Mouse (Mus musculus): ENCODE data around the gene BC048507.
"Not testable (repeated sequence)": the region's sequence is repeated elsewhere in the genome, so short reads cannot be mapped to it uniquely, and the experiment has no call there.

The BC048507 gene

DNA sequence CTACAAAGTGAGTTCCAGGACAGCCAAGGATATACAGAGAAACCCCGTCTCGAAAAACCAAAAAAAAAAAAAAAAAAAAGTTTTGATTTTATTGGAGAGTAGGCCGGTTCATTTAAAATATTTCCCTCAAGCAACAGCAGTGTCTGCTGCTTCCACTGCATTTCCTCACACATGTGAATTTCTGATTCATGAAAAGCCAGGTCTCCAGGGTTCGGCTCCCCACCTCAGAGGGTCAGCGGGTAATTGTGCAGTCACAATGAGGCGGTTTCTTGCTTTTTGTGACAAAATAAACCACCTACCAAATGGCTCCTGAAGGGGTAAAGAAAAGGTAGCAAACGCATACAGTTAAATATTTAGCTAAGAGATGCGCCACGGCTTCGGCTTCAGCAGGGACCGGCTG is at the start of gene BC048507:
TSS of gene BC048507 (plus strand) at position 301 of the 400 bp plus-strand sequence.
- no peak for DNase-seq

DNA sequence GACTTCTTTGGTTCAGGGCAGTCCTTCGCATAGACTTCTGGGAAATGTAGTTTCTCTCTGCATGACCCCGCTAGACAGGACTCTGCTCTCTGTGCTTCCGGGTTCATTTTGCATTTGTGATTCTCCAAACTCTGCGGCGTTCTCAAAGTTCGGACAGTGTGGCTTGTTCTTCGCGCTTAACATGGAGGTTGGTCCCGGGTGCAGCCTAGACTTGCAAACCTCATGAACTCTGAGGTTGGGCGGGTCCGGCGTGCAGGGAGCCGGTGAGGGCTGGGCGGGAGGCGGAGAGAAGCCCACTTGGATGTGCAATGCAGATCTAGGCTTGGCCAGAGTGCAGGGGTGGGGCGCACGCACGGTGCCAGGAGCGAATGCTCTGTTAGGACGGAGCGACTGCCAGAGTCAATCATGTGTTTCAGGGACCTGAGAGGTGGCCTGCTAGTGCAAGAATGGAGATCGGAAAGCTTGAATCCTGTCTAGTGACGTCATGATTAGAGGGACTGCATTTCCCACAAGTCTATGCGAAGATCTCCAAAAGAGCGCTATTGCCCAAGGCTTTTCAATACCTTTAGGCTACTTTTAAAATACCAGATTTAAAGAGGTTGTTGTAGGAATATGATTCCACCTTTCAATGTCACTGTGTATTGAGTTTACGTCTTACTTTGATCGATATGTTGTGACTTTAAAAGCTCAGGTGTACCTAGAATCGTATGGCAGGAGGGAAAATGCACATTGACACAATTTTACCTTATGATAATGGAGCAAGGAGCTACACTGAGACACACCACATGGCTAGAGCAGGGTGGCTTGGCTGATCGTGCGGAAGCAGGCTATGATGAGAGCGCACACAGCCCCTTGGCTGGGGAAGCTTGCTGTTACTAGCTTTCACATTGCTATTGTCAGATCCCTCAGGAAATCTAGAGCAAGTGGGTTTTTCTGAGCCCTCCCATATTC is 49.1 kb upstream of the BC048507 start, which contains the start of gene Zfp273:
TSS of gene Zfp273 (plus strand) at position 31 of the 951 bp plus-strand sequence.
- peak; percentile 91 for DNase-seq

DNA sequence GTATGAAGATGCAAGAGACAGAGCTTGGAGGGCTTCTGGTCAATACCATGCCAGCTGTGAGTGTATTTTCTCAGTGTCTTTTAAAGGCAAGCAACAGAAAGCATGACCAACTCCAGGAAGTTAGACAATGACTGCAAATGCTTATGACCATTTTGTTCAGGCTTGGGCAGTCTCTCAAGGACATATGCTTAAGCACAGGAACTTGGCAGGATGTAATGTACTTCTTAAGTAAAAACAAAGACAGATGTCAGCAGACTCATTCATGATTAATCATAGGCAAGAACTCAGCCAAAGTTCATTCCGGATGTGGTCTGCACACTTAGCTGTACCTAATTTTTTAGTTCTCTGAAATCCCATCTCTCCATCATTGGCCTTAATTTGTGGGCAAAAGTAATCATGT is 44.5 kb upstream of the BC048507 start:
- no peak for DNase-seq

DNA sequence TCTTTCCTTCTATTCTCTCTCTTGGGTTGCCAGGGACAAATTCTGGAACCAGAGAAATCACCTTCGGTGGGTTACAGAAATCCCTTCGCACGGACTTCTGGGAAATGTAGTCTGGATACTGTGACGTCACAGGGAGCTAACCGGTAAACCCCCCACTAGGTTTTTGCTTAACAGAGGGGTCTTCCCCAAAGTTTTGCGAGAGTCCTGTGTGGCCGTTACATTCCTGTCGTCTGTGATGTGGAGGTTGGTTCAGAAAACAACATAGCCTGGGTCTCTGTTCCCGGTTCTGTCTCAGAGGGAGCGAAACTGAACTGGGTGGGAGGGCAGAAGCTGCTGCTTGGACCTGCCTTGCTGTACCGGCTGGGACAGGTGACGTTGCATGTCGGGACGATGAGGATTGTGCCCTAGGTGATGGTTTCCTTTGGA is 32.2 kb upstream of the BC048507 start, which contains the start of gene Gm10037:
TSS of gene Gm10037 (plus strand) at position 196 of the 426 bp plus-strand sequence.
- peak; percentile 72 for DNase-seq

DNA sequence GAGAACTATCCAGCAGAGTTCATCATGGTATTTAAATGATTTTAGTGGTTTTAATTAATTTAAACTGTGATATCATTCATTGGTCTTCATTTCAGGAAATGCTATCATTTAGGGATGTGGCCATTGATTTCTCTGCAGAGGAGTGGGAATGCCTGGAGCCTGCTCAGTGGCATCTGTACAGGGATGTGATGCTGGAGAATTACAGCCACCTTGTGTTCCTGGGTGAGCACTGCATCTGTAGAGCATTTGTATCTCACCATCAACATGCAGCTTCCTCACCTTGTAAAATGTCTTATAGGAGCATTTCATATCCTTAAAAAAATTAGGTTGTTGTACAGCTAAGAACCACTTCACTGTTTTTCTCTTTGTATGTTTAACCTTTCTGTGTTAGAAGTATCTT is 30.0 kb upstream of the BC048507 start:
- not testable (repeated sequence) for DNase-seq

DNA sequence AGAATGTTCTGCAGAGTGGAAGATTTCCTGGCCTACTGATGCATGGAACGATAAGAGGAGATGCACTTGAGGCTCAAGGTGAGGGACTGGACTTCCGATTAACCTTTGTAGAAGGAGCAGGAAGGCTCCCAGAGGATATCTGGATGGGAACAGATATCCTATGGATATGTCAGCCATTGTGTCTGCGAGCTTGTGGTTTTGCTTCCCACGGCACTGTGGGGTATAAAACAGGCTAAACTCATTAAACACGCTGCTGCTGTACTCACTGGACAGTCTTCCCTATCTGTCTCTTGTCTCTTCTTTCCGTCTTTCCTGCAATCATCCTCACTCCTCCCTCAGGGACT is 19.4 kb upstream of the BC048507 start:
- DNase-seq, result no peak

DNA sequence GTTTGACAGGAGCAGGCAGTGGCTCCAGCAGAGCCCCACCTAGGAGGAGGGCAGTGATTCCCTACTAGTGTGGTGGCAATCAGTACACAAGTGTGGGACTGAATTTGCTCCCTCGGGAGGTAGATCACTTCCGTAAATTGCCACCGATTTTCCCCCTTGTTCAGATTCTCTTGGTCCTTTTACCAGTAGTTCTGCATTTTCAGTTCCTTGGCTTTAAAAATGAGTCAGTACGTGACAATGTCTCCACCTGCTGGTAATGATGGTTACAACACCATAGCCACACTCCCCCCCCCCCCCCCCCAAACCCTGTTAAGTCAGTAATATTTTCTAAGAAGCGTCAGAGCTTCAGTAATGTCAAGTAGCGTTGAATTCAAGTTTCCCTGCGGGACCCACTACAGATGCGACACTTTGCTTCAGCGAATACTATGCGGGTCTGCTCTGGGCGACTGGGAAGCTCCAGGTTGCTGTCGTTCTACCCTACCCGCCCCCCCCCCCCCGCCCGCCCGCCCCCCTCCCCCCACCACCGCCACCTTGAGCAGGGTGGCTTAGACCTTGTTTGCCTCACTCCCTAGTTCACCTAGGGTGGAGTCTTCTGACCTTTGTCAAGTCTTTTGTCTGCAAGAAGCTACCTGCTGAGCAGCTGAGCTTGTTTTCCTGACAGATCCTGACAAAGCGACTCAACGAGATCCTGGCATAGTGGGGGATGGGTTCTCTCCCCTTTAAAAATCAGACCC is 18.8 kb upstream of the BC048507 start:
- DNase-seq, result peak; percentile 70

DNA sequence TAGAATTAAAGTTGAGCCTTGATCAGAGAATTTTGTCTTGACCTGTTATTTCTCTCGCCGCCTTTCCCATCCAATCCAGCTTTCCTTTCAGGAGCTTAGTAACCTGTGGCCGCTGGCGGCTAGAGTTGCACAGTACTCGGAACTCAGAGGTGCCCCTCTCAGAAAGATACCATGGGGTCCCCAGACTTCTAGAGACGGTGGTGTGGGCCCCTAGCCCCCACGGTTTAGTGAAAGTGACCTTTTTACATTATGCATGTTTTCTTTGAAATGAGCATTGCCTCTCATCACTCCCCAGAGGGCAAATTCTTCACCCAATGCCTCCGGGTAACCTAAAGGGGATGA is 18.3 kb upstream of the BC048507 start:
- no peak for DNase-seq

DNA sequence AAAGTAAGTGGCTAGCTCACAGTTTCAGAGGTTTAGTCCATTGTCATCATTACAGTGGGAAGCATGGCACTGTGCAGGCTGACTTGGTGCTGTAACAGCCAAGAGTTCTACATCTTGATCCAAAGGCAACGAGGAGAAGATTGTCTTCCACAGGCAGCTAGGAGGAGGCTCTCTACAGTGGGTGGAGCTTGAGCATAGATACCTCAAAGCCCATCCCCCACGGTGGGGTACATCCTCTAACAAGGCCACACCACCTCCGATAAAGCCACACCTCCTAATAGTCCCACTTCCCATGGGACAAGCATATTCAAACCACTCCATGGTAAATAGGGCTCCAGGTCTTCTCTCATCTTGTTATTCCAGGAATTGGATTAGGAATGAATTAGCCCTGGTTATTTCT is 12.8 kb upstream of the BC048507 start:
- DNase-seq, result no peak

DNA sequence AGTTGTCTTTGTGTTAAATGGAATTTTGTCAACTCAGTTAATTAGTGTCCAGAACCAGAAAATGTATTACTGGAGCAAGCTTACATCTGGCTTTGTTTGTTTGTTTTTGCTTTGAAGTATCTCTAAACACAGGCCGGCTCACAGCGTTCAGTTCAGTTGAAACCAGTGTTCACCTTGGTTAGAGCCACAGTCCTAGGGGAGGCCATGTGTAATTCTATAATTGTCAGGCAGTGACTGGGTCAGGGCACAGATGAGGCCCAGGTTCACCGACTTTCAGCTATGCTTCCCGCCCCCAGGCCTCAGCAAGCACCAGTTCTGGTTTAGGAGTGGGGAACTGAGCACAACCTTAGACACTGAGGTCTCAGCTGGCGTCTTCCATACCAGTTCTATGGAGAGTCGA is 10.0 kb upstream of the BC048507 start:
- no peak for DNase-seq

DNA sequence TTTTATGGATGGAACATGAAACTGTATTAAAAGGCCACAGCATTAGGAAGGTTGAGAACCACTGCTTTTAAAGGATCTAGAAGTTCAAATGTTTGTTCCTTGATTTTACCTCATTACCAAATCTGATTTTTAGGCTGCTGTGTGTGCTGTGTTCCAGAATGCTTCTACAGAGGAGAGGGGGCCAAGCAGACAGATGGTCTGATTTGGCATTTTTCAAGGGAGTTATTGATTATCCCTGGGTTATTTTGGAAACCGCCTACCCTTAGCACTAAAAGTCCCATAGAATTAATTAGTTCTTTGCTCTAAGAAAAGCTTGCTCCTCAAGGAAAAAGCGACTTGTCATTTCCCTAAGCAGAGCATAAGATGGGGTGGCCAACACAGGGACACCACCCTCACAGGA is 9.1 kb upstream of the BC048507 start:
- no peak for DNase-seq

DNA sequence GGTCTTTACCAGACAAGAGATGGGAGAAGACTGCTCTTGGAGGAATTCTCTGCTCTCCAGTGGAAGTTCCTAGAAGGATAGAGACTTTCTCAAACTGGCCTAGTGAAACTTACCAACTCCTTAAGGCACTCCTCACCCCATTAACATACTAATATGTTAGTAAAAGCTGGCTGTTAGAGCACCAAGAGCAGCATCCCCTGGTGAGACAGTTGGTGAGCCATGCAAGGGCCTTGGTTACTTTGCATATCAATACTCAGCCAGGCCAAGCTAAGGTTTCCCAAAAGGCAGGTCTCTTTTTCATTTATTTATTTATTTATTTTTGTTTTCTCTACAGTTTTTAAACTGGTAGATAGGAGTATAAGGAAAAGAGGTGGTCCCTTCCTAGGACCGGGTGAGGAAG is 5.8 kb upstream of the BC048507 start:
- DNase-seq, result no peak

DNA sequence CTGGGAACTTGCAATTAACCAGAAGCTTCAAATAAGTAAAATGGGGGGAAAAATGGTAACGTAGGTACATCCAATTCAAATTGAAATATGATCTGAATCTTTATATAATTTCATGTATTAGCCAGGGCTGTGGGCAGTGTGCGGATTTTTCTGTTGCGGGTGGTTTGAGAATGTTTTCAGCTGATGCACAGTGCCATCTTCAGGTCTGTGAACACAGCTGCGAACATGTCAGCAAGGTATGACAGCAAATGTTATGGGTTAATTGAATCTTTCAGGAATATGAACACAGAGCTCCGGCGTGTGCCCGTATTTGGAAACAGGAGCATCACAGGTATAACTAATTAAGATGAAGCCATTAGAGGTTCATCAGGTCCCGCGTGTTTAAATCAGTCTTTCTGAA is 618 bp upstream of the BC048507 start:
- DNase-seq, result no peak

DNA sequence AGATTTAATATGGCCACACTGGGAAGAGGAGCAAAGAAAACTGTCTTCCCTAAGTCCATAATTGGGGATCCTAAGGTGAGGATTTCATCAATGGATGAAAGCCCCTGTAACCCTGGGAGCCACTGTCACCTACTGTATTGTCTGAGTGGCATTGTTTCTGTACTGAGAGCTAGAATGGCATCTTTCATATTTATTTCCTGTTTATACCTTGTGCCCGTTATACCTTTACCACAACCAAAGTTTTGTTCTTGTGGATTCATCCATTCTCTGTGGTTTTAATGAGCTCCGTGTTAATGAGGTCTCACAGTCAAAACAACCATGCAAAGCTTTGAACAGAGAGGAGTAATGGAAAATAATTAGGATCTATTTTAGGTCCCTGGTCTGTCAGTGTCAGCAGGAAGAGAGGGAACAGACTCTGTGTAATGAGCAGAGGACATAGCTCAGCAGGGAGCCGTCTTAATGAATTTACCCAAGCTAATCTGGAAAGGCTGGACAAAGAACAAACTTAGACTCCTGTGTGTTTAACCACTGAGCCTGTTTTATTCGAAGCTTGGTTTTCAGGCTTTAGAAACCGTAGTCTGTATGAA is 1.7 kb downstream of the BC048507 start:
- DNase-seq, result no peak

DNA sequence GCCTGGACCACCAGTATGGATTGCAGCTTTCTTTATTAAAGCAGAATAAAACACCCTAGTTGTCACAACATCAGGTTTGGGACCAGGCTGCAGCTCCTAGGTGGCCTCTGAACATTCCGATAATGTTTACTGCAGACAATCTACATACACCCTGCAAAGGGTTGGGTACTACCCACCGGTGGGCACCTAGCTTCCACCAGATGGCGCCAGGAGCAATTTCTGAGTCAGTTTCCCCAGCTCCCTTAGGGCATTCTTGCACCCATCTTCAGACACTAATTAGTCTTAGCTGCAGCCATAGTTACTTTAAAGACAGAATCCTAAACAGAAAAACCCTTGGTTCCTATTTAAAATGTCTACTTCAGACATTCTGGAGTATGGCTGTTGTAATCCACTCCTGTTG is 4.8 kb downstream of the BC048507 start:
- no peak for DNase-seq

DNA sequence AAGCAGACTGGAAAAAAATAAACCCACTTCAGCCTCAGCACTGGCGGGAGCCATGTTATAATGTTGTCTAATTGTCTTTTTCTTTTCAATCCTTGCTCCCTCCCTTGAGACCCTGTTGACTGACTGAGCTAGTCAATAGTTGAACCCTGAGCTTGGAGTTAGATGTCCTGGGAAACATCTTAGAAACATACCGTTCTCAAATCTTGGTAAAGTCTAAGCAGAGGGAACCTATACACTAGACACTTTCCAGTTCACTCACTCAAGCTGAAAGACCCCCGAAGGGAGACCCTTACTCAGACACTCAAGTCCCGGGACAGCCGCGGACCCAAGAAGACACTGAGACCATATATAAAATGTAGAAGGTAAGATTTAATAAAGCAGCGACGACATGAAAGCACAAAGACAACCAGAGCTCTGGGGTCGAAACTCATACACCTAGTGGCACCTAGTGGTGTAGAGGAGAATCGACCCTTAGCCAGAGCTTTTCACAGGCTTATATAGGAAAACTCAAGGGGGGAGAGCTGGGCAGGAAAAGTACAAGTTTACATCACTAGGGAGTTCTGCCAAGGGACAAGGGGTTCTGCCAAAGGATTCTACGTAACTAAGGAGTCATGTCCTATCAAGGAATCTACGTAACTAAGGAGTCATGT is 13.0 kb downstream of the BC048507 start:
- not testable (repeated sequence) for DNase-seq

DNA sequence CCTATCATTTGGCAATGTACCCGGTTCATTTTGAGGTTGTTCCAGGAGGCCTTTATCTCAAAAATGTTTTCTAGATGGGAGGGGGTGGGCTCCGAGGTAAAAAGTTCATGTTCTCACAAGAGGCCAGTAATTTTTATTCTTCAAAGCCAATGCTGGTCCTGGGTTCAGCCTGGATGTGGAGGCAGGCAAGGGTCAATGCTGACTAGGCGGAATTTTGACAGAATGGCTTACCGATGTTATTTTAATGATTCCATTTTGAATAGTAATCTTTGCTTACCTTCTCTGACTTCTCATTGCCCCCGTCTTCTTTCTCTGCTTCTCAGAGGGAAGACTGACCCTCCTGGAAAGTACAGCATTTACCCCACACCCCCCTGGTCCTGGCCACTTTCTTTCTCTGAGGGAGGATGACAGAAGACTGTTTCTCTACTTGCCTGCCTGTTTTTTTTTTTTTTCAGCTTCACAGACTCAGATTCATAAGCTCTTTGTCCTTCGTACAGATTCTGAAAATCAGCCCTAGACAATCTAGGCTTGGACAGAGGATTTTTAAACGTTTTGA is 13.7 kb downstream of the BC048507 start:
- DNase-seq, result no peak

DNA sequence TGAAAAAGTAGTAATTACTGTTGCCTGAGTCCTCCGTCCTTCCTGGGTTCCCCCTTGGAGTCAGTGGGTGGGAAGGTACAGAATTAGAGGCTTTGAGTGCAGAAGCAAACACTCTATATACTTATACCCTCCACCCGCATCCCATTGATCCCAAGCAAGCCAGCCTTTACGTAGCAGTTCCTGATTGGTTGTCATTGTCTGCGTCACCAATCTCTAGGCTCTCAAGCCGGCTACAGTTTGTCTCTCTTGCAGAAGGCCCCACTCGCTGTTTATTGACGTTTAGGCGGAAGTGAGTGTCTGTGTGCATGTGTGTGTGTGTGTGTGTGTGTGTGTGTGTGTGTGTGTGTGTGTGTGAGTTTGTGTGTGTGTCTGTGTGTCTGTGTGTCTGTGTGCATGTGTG is 20.8 kb downstream of the BC048507 start:
- no peak for DNase-seq

DNA sequence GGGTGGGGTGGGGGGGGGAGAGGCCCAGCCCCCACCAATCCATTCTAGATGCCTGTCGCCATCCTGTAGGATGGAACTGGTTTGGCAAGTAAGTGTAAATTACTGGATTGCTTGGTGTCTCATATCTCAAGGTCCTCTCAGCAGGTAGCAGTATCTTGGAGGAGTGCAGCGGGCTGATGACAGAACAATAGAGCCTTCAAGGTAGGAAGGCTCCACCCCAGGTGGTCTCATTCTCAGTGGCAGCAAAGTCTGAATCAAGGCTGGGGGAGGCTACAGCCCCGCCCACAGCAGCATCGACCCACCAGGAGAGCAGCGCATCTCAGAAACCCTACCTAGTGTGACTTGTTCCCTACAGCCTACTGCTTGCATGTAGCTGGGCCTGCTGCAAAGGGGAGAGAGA is 46.6 kb downstream of the BC048507 start:
- no peak for DNase-seq

All from kidney, adult 9 months (tissue).